Mouse (Mus musculus): ENCODE data around the gene Ppm1l.

Ppm1l gene

DNA sequence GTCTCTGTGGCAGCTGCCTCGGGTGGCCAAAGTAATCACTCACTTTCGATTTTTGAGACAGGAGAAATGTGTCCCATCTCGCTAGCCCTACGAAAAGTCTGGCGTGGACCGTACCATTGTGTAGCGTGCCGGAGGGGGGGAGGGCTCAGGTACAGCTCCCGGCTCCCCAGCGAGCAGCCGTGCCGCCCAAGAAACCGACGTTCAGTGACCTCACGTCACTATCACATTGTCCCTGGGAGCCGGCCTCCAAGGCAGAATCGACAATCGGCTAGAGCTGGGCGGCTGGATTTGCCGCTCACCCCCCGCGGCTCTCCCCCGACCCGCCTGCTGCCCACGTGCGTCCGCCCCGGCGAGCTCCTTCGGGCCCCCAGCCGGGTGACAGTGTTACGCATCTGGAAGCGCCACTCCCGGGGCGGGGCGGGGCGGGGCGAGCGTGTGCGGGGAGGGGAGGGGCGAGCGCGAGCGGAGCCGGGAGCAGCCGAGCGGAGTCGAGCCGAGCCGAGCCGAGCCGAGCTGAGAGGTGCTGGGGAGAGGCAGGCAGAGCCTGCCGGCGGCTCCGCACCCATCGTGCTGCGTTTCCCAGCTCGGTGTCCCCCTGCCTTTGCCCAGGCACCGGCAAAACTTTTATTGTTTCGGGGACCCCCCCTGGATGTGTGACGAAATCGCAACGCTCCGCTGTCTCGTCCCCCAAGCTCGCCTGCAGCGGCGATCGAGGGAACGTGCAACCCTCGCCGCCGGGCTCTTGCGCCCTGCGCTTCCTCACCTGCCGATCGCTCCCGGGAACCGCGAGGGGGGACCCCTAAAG, at the start of gene Ppm1l:
Ppm1l (plus strand) TSS at position 471 of the 805 bp plus-strand sequence.
- peak; percentile 98 for DNase-seq (ENCODE audit: low read depth, low spot score)

DNA sequence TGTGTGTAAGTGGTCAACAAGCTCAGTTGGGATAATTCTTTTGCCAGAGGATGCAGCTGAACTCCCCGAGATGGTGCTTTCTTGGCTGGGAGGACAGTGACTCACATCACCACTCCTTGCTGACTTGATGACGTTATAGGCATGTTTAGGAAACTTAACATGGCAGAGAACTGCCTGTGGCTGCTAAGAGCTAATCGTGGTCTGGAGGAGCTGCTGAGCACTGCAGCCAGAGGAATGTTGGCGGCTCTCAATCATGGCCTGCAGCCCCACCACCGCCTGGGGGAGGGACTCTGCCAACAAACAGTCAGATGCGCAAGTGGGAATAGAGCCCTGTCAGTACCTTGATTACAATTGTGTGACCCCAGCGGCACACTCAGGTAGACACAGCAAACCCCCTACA, 44.8 kb upstream of the Ppm1l start:
- DNase-seq (ENCODE audit: low read depth, low spot score): no peak

DNA sequence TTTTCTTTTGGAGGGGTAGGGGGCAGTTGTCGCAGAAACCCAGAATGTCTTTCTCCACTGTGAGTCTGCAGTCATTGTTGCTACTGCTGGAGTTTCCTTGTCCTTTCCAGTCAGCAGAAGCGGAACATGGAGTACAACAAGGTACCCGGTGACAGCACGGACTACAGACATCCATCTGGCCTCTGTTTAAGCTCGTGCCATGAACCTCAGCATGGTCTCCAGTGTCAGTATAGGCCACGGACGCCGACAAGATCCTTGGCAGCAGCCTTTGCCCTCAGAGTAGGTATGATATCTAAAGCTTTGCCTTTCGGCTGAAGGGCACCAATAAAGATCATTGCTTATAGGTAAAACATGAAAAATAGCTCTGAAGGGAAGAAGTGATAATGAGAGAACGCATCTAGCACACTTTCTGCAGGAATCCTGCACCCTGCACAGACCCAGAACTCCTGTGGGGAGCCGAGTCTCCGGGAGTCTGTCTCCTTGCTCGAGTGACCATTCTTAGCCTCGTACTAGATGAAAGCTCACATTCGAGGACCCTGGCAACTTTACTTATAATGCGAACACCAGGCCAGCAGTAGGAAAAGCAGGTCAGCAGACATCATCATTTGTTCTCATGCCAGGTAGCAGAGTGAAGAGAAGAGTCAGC, 42.5 kb upstream of the Ppm1l start:
- DNase-seq (ENCODE audit: low read depth, low spot score): no peak

GRCm38 (mm10) chr3:69274664-69275312, 41.9 kb upstream of the Ppm1l start:
- no peak for DNase-seq (ENCODE audit: low read depth, low spot score)

- DNase-seq (ENCODE audit: low read depth, low spot score): no peak
Measured at GRCm38 (mm10) chr3:69278648-69279047, 38.0 kb upstream of the Ppm1l start.

DNA sequence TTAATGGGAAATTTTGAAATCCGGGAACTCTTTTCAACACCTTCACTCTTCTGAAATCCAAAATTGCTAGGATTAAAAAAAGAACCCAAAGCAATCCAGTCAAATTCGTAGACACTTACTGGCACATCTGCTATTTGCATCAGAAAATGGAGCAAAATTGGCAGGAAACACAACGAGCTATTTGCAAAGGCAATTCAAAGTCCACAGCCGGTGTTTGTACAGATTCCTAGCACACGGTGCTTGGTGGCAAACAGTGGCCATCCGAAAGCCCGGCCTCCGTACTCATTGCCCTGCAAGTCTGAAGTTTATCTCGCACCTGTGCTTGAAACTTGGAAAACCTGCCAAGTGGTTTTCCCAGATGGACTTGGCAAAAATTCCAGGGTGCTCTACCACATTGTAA, 34.3 kb upstream of the Ppm1l start:
- no peak for DNase-seq (ENCODE audit: low read depth, low spot score)

- no peak for DNase-seq (ENCODE audit: low read depth, low spot score)
Measured at GRCm38 (mm10) chr3:69283085-69283847, 33.4 kb upstream of the Ppm1l start.

- DNase-seq (ENCODE audit: low read depth, low spot score): no peak
Measured at GRCm38 (mm10) chr3:69289833-69290232, 26.8 kb upstream of the Ppm1l start.

DNA sequence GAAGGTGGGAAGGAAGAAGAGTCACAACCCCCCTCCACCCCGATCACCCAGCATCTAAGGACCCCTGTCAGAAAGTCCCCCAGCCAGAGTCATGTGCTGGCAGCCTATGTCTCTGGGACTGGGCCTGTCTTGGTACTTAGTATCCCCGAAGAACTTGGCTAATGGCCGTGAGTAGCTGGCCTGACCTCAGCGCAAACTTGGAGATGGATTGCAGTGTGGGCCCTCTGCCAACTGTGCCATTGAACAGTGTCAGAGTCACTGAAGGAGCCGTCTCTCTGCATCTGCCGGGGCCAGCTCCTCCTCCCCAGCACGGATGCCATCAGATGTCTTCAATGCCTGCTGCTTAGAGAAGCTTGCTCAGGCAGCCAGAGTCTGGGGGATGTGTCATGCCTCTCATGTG, 26.4 kb upstream of the Ppm1l start:
- DNase-seq (ENCODE audit: low read depth, low spot score): no peak

- no peak for DNase-seq (ENCODE audit: low read depth, low spot score)
Measured at GRCm38 (mm10) chr3:69290844-69291243, 25.8 kb upstream of the Ppm1l start.

GRCm38 (mm10) chr3:69292628-69293027, 24.0 kb upstream of the Ppm1l start:
- no peak for DNase-seq (ENCODE audit: low read depth, low spot score)

GRCm38 (mm10) chr3:69296270-69296669, 20.4 kb upstream of the Ppm1l start:
- no peak for DNase-seq (ENCODE audit: low read depth, low spot score)

DNA sequence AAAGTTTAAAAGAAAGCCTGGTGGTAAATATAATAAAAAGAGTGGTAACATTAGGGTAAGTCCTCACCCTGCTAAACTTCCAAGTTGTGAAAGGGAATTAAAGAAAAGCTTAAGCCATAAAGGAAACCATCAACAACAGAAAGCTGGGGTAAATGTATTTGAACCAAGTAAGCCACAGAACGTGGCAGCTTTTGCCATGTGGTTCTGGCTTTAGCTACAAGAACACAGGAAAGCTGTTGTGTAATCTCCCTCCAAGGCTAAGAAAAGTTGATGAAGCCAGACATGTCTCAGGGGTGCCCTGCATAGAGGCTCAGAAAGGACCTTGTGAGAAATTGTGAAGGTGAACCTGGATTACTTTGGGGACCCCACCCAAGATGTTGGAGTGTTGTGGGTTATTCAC, 16.5 kb upstream of the Ppm1l start:
- DNase-seq (ENCODE audit: low read depth, low spot score): no peak

GRCm38 (mm10) chr3:69315810-69316390, 761 bp upstream of the Ppm1l start:
- no peak for DNase-seq (ENCODE audit: low read depth, low spot score)

- DNase-seq (ENCODE audit: low read depth, low spot score): peak; percentile 75
Measured at GRCm38 (mm10) chr3:69317251-69318125, 827 bp downstream of the Ppm1l start.

DNA sequence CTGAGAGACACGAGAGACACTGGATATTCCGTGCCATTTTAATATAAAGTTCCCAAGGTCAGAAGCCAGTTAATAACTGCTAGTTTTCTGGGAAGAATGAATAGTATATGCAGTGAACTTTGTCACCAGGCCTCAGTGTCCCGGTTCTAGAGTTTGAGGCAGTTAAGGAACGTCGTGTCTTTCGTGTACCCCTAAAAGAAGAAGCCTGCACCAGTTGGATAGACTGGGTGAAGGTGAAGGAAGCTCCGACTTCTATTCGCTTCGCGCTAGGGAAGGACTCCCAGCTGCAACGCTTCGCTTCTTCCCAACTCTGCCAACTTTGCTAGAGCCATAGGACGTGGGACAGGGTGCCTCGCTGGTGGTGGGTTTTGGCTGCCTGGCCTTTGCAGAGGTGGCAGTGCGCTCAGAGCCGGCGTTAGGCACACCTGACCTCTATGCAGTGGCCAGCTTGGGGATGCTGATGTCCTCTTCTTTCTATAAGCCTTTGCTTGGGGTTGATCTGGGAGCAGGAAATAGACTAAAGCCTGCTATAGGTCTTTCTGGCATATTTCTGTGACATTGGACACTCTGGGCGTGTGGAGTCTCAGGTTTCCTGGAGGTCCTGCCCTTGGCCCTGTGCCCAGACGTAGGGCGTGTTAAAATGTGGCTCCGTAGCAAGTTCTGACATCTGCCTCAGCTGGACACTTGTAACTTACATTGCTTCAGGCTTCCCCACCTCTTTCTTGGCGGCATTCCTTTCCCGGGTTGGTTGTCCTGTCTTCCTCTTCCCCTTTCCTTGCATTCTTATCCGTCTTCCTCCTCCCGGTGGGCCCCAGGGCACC, 1.7 kb downstream of the Ppm1l start:
- DNase-seq (ENCODE audit: low read depth, low spot score): peak; percentile 76

DNA sequence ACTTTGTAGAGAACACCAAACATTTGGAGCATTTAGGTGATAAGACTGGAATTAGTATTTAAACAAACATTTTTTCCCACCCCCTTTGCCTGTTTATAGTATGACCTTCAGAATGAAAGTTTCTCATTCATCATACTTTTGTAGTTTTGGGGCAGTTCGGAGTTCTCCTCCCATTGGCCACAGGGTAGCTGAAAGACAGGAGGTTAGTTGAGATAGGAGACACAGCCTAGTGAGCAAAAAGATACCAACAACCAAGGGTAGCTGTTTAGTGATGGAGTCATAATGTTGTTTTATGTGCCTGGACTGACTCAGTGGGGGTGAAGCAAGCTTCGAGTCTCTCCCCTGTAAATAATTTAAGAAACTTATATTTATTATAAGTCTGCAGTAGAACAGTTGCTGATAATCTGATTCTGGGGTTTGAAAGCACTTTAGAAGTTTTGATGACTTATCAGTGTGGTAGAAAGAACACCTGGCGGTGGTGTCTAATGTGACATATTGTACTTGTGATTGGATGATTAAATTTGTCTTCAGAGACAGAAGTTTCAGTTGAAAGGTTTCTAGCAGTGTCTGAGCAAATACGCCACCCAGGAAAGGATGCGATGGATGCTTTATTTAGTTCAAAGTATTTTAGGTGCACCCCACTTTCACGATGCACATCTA, 2.5 kb downstream of the Ppm1l start:
- DNase-seq (ENCODE audit: low read depth, low spot score): no peak

GRCm38 (mm10) chr3:69323982-69324381, 7.3 kb downstream of the Ppm1l start:
- DNase-seq (ENCODE audit: low read depth, low spot score): no peak

DNA sequence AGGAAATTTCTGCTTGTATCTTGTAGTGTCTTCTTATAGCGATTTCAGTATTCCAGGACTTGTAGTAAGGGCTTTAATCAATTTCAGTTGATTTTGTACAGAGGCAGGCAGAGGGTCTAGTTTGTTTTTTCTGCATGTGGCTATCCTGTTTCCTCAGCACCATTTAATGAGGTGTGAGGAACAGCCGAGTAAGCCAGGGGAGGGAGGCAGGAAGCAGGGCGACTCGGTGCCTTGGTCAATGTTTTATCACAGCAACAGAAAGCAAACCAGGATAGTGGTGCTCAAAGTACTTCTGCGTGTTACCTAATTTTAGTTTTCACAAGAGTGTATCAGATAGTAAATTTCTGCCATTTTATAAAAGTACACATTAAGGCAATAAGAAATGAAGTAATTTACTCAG, 13.2 kb downstream of the Ppm1l start:
- no peak for DNase-seq (ENCODE audit: low read depth, low spot score)

All from ZHBTc4 (cell line).